ENCODE assay signal across 18 mouse cellular contexts in the genomic region with DNA sequence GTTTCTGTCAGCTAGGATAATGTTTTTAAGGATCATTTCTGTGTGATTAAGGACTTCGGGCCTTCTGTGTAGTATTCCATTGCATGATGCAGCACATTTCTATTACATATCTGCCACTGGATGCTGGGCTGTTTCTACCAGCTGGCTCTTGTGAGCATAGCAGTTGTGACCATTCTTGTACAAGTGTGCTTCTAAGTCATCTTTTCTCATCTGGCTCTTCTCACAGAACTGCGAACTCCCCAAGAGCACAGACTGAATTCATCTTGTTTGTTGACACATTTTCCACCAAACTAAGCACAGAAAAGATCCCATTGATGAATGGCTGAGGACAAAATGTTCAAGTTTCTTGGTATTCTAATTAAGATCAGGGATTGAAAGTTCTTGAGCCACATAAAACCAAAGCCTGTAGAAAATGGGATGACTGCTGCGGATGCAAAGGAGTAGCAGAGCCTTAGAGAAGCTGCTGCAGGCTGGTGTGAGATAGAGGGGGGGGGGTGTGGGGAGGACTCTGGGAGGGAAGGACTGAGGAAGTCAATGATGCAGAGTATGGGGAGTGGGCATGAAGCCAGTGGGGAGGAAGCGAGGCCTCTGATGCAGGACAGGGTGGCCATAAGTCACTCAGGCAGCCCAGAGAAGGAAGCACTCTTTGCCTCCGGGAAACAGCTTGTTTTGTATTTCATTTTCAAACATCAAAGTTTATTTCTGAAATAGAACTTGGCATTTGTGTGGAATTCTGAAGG.
A peak's percentile ranks its signal among the peaks of the same experiment; 100 is the strongest.
DNase-seq lines count a peak whose midpoint lies in the region; ATAC-seq lines count a peak whose summit lies in the region.
"Had no signal": no experiment of that assay in that cellular context is flagged by ENCODE, and none has a peak within 500 bp of the region (broad histone marks: within the 10 kb centered on the region; RNA-seq: fewer than 3 reads in every experiment).

No protein-coding gene starts in this region.

- no peak overlapping the region for H3K4me2 ChIP-seq in intestine, embryonic 16.5 days (ENCODE audit: low read depth, low read length)
- H3K4me2 ChIP-seq: liver, embryonic 12.5 days; lung, embryonic 15.5 days had no signal

- no peaks in the 10 kb centered on the region for H3K9me3 ChIP-seq in intestine, embryonic 16.5 days (ENCODE audit: control insufficient read depth, low read length)
- H3K9me3 ChIP-seq: heart, embryonic 10.5 days; liver, embryonic 12.5 days; lung, embryonic 15.5 days had no signal

- no peaks in the 10 kb centered on the region for H3K36me3 ChIP-seq in intestine, embryonic 16.5 days (ENCODE audit: control insufficient read depth, insufficient read depth, low read length)
- H3K36me3 ChIP-seq: heart, embryonic 10.5 days; liver, embryonic 12.5 days; lung, embryonic 15.5 days had no signal

- ATAC-seq in intestine, embryonic 16.5 days = peak; percentile 65
- no peak for ATAC-seq in erythroid progenitor cell, adult 5-6 weeks (replicated peaks; ENCODE audit: low FRiP score, poor library complexity, severe bottlenecking)
- ATAC-seq: hindbrain, postnatal 0 days; liver, embryonic 12.5 days; midbrain, embryonic 16.5 days had no signal

- H3K4me3 ChIP-seq in intestine, embryonic 16.5 days (ENCODE audit: low read length) = no peak overlapping the region
- H3K4me3 ChIP-seq: heart, embryonic 10.5 days; left cerebral cortex, adult 2 months; liver, embryonic 12.5 days; lung, embryonic 15.5 days had no signal

- no peak overlapping the region for H3K27ac ChIP-seq in intestine, embryonic 16.5 days (ENCODE audit: low read length)
- H3K27ac ChIP-seq: heart, embryonic 10.5 days; hindbrain, postnatal 0 days; left cerebral cortex, adult 2 months; liver, embryonic 12.5 days; lung, embryonic 15.5 days had no signal

- H3K4me1 ChIP-seq in intestine, embryonic 16.5 days (ENCODE audit: control insufficient read depth, insufficient read depth, low read length) = no peaks in the 10 kb centered on the region
- H3K4me1 ChIP-seq: heart, embryonic 10.5 days; liver, embryonic 12.5 days; lung, embryonic 15.5 days had no signal

- no peaks in the 10 kb centered on the region for H3K27me3 ChIP-seq in intestine, embryonic 16.5 days (replicated peaks; ENCODE audit: control insufficient read depth, insufficient read depth, low read length)
- H3K27me3 ChIP-seq: liver, embryonic 12.5 days; lung, embryonic 15.5 days had no signal

- DNase-seq in adrenal gland, postnatal 10 days = peak; percentile 14
- DNase-seq in adrenal gland, postnatal 4 days (ENCODE audit: low spot score in 2 of 2) = no peak
- peak; percentile 4 for DNase-seq in kidney, adult 9 months
- DNase-seq in kidney, adult 11 months = no peak
- DNase-seq in kidney, postnatal 4 days = peak; percentile 72 to 74
- no peak for DNase-seq in gastrocnemius, postnatal 4 days (ENCODE audit: low spot score in 2 of 2)
- DNase-seq: cerebellum, adult 9-11 months; gastrocnemius, postnatal 14 days; retina, postnatal 1 day; thymus, postnatal 25 days had no signal

- H3K9ac ChIP-seq in intestine, embryonic 16.5 days (ENCODE audit: low read depth, low read length) = no peak overlapping the region
- H3K9ac ChIP-seq: liver, embryonic 12.5 days; lung, embryonic 15.5 days had no signal

- 49% methylated on average over 5 of the region's 5 CpGs for WGBS in intestine, embryonic 16.5 days

Comparison
In these comparisons a context has a peak if more than half of its experiments do, and no peak if none do; other contexts are left out.
1. DNase-seq: peak in adrenal gland, postnatal 10 days (single experiment), kidney, adult 9 months (single experiment) and kidney, postnatal 4 days (2 of 2); none in adrenal gland, postnatal 4 days (0 of 2), kidney, adult 11 months (single experiment) and gastrocnemius, postnatal 4 days (0 of 2).